ENCODE assay signal across 20 mouse cellular contexts in genomic region chr5:151168191-151168590, GRCm38 (mm10).
DNase-seq lines count a peak whose midpoint lies in the region; ATAC-seq and TF ChIP-seq lines count a peak whose summit lies in the region.
"Had no signal": no experiment of that assay in that cellular context is flagged by ENCODE, and none has a peak within 500 bp of the region (broad histone marks: within the 10 kb centered on the region; RNA-seq: fewer than 3 reads in every experiment).

No protein-coding gene starts in this region.

- H3K36me3 ChIP-seq in hindbrain, embryonic 13.5 days, result no peaks in the 10 kb centered on the region
- H3K36me3 ChIP-seq in hindbrain, embryonic 12.5 days, result no peaks in the 10 kb centered on the region
- no peaks in the 10 kb centered on the region for H3K36me3 ChIP-seq in kidney, embryonic 16.5 days (ENCODE audit: insufficient read depth, low read length)
- no peaks in the 10 kb centered on the region for H3K36me3 ChIP-seq in neural tube, embryonic 13.5 days
- no peaks in the 10 kb centered on the region for H3K36me3 ChIP-seq in stomach, postnatal 0 days (ENCODE audit: control insufficient read depth, insufficient read depth, low read length)
- no peaks in the 10 kb centered on the region for H3K36me3 ChIP-seq in limb, embryonic 10.5 days
- H3K36me3 ChIP-seq: G1E; intestine, embryonic 15.5 days; liver, embryonic 12.5 days had no signal

- TF ChIP-seq CTCF in stomach, postnatal 0 days (IDR thresholded peaks at IDR 0.05; ENCODE audit: low read depth), result no peak

- WGBS in hindbrain, embryonic 13.5 days, result 94% methylated on average over 3 of the region's 3 CpGs
- 87% methylated on average over 3 of the region's 3 CpGs for WGBS in hindbrain, embryonic 12.5 days
- 72% methylated on average over 3 of the region's 3 CpGs for WGBS in kidney, embryonic 16.5 days
- 93% methylated on average over 3 of the region's 3 CpGs for WGBS in neural tube, embryonic 13.5 days
- 45% methylated on average over 3 of the region's 3 CpGs for WGBS in stomach, postnatal 0 days
- WGBS in limb, embryonic 10.5 days, result 92% methylated on average over 3 of the region's 3 CpGs

- ATAC-seq in hindbrain, embryonic 13.5 days (ENCODE audit: low FRiP score), result no peak
- ATAC-seq in hindbrain, embryonic 12.5 days (ENCODE audit: low FRiP score), result no peak
- no peak for ATAC-seq in kidney, embryonic 16.5 days (ENCODE audit: low FRiP score, low TSS enrichment)
- ATAC-seq in neural tube, embryonic 13.5 days (ENCODE audit: low read depth), result no peak
- peak; percentile 53 for ATAC-seq in stomach, postnatal 0 days (ENCODE audit: low FRiP score, low TSS enrichment)
- ATAC-seq: activated CD4-positive, CD25-positive, alpha-beta regulatory T cell, adult 4 months; forebrain, embryonic 16.5 days; intestine, embryonic 15.5 days; liver, embryonic 12.5 days had no signal

- H3K9ac ChIP-seq in hindbrain, embryonic 13.5 days, result no peak overlapping the region
- H3K9ac ChIP-seq in hindbrain, embryonic 12.5 days, result no peak overlapping the region
- no peak overlapping the region for H3K9ac ChIP-seq in kidney, embryonic 16.5 days (replicated peaks; ENCODE audit: low read length)
- H3K9ac ChIP-seq in neural tube, embryonic 13.5 days, result no peak overlapping the region
- H3K9ac ChIP-seq in stomach, postnatal 0 days (ENCODE audit: low read length), result no peak overlapping the region
- H3K9ac ChIP-seq: intestine, embryonic 15.5 days; liver, embryonic 12.5 days had no signal

- no peaks in the 10 kb centered on the region for H3K27me3 ChIP-seq in hindbrain, embryonic 13.5 days
- no peaks in the 10 kb centered on the region for H3K27me3 ChIP-seq in hindbrain, embryonic 12.5 days
- H3K27me3 ChIP-seq in kidney, embryonic 16.5 days (ENCODE audit: insufficient read depth, low read length), result no peaks in the 10 kb centered on the region
- H3K27me3 ChIP-seq in neural tube, embryonic 13.5 days, result no peaks in the 10 kb centered on the region
- H3K27me3 ChIP-seq in stomach, postnatal 0 days (ENCODE audit: control insufficient read depth, insufficient read depth, low read length), result no peaks in the 10 kb centered on the region
- no peaks in the 10 kb centered on the region for H3K27me3 ChIP-seq in limb, embryonic 10.5 days (ENCODE audit: low read depth, poor library complexity, severe bottlenecking)
- H3K27me3 ChIP-seq: intestine, embryonic 15.5 days; liver, embryonic 12.5 days had no signal

- peaks cover 20% of the 10 kb centered on the region for H3K4me1 ChIP-seq in hindbrain, embryonic 13.5 days (replicated peaks)
- peaks cover 14% of the 10 kb centered on the region for H3K4me1 ChIP-seq in hindbrain, embryonic 12.5 days
- peaks cover 22% of the 10 kb centered on the region for H3K4me1 ChIP-seq in kidney, embryonic 16.5 days (ENCODE audit: insufficient read depth, low read length)
- peaks cover 24% of the 10 kb centered on the region for H3K4me1 ChIP-seq in neural tube, embryonic 13.5 days (replicated peaks)
- peaks cover 5% of the 10 kb centered on the region; the same call in 1 of the 2 replicates for H3K4me1 ChIP-seq in stomach, postnatal 0 days (replicated peaks; ENCODE audit: control insufficient read depth, insufficient read depth)
- peaks cover 19% of the 10 kb centered on the region for H3K4me1 ChIP-seq in limb, embryonic 10.5 days
- H3K4me1 ChIP-seq: liver, embryonic 12.5 days had no signal

- TF ChIP-seq EP300 in stomach, postnatal 0 days (optimal IDR thresholded peaks at IDR 0.05), result no peak

- H3K4me2 ChIP-seq in hindbrain, embryonic 13.5 days, result no peak overlapping the region
- no peak overlapping the region for H3K4me2 ChIP-seq in hindbrain, embryonic 12.5 days (replicated peaks)
- H3K4me2 ChIP-seq in kidney, embryonic 16.5 days (replicated peaks; ENCODE audit: low read depth, low read length), result no peak overlapping the region
- no peak overlapping the region for H3K4me2 ChIP-seq in neural tube, embryonic 13.5 days
- H3K4me2 ChIP-seq in stomach, postnatal 0 days (replicated peaks; ENCODE audit: low read depth), result no peak overlapping the region
- H3K4me2 ChIP-seq: heart, embryonic 11.5 days; intestine, embryonic 15.5 days; liver, embryonic 12.5 days had no signal

- no peaks in the 10 kb centered on the region for H3K9me3 ChIP-seq in hindbrain, embryonic 13.5 days
- no peaks in the 10 kb centered on the region for H3K9me3 ChIP-seq in hindbrain, embryonic 12.5 days (replicated peaks)
- H3K9me3 ChIP-seq in kidney, embryonic 16.5 days (ENCODE audit: low read length), result no peaks in the 10 kb centered on the region
- H3K9me3 ChIP-seq in neural tube, embryonic 13.5 days, result no peaks in the 10 kb centered on the region
- no peaks in the 10 kb centered on the region for H3K9me3 ChIP-seq in stomach, postnatal 0 days (ENCODE audit: control insufficient read depth, low read length)
- no peaks in the 10 kb centered on the region for H3K9me3 ChIP-seq in limb, embryonic 10.5 days (replicated peaks)
- H3K9me3 ChIP-seq: intestine, embryonic 15.5 days; liver, embryonic 12.5 days had no signal

- DNase-seq in kidney, postnatal 36 days, result no peak
- DNase-seq in neural tube, embryonic 10.5 days (ENCODE audit: extremely low spot score, low spot score), result no peak
- no peak for DNase-seq in stomach, postnatal 0 days (ENCODE audit: low spot score)
- no peak for DNase-seq in limb, embryonic 10.5 days (ENCODE audit: low spot score)
- DNase-seq: adrenal gland, postnatal 10 days; cerebellum, postnatal 10 days; heart, postnatal 10 days; layer of hippocampus, adult 9-11 months; right cerebral cortex, postnatal 4 days; thymus, postnatal 25 days had no signal

- peak overlapping the region; percentile 32; the same call in 1 of the 2 replicates for H3K27ac ChIP-seq in hindbrain, embryonic 13.5 days
- H3K27ac ChIP-seq in hindbrain, embryonic 12.5 days, result no peak overlapping the region
- H3K27ac ChIP-seq in kidney, embryonic 16.5 days (ENCODE audit: low read length), result peak overlapping the region; percentile 23
- H3K27ac ChIP-seq in neural tube, embryonic 13.5 days (replicated peaks), result peak overlapping the region; percentile 34; the same call in 1 of the 2 replicates
- H3K27ac ChIP-seq in stomach, postnatal 0 days (replicated peaks), result peak overlapping the region; percentile 50; the same call in 1 of the 2 replicates
- H3K27ac ChIP-seq in limb, embryonic 10.5 days, result no peak overlapping the region
- H3K27ac ChIP-seq: intestine, embryonic 15.5 days; liver, embryonic 12.5 days had no signal

- no peak overlapping the region for H3K4me3 ChIP-seq in hindbrain, embryonic 13.5 days
- H3K4me3 ChIP-seq in hindbrain, embryonic 12.5 days, result no peak overlapping the region
- H3K4me3 ChIP-seq in kidney, embryonic 16.5 days (ENCODE audit: low read length), result no peak overlapping the region
- no peak overlapping the region for H3K4me3 ChIP-seq in neural tube, embryonic 13.5 days
- H3K4me3 ChIP-seq in stomach, postnatal 0 days (ENCODE audit: low read depth, low read length), result no peak overlapping the region
- no peak overlapping the region for H3K4me3 ChIP-seq in limb, embryonic 10.5 days
- H3K4me3 ChIP-seq: intestine, embryonic 15.5 days; liver, embryonic 12.5 days had no signal

Comparison
In these comparisons a context has a peak if more than half of its experiments do, and no peak if none do; other contexts are left out.
1. H3K27ac ChIP-seq: peak in hindbrain, embryonic 13.5 days (single experiment), kidney, embryonic 16.5 days (single experiment), neural tube, embryonic 13.5 days (single experiment) and stomach, postnatal 0 days (single experiment); none in hindbrain, embryonic 12.5 days (single experiment) and limb, embryonic 10.5 days (single experiment).